Mouse (Mus musculus): ENCODE measurements at regions not wholly inside any gene's neighbourhood (a gene's known extent, or its start where the extent isn't known, plus 50 kb on each side); places are given as distances from the start of the nearest gene placed in this dataset.

- TF ChIP-seq POLR2A (IDR thresholded peaks at IDR 0.05; ENCODE audit: extremely low read depth, insufficient read depth, low read length) (no peak), CTCF (IDR thresholded peaks at IDR 0.05; ENCODE audit: low read depth, low read length) (no peak)
These were observed 83.5 kb upstream of the Spon1 start for GRCm38 (mm10) chr7:113682271-113682670.

Measured in liver, adult 2 months (tissue).